Mouse (Mus musculus) cortical plate, adult 2 months (tissue): ENCODE data around the gene Rpl18.

ENCODE experiments used
- CTCF ChIP-seq: fragments of 200-500 bp; IDR thresholded peaks from 2 replicates; pipeline ENCODE4 v1.5.1; 2011; ENCODE audit warnings: mild to moderate bottlenecking, control low read depth, low read length; ENCODE audit not compliant: insufficient read depth; ENCODE audit errors: extremely low read depth
- POLR2A ChIP-seq: fragments of 200-500 bp; IDR thresholded peaks from 2 replicates; pipeline ENCODE4 v1.6.1; 2011; ENCODE audit warnings: mild to moderate bottlenecking, low read length, control low read depth; ENCODE audit not compliant: insufficient read depth; ENCODE audit errors: extremely low read depth

DNA sequence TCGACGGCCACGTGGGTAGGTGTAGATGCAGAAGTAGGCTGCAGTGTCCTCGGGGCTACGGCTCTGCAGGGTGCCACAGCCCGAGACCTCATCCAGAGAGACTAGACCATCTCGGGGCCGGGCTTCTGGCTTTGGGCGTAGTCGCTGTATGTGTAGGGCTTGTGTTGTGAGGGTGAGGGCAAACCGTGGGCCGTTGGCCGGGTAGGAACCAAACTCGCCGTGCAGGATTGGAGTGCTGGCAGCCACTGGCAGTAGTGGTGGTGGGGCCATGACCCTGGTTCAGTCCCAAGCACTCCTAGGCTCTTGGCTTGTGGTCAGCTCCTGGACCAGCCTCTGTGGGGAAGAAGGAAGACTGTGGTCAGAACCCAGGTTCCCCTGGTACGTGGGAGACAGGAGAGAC lies 1.9 kb upstream of the Rpl18 start:
- TF ChIP-seq POLR2A (no peak), CTCF (no peak)
